Mouse (Mus musculus) midbrain, embryonic 11.5 days (tissue): Measurements from ENCODE around the gene Cd300lf. TPM values are rescaled to one million over a fixed set of nuclear protein-coding genes. Genes with fewer than 3 reads are reported as not detected.
A peak's percentile ranks its signal among the peaks of the same experiment; 100 is the strongest.

Source experiments
- ATAC-seq: fragments of 200-750 bp; cut with Nextera tagmentation; 2 replicates; pipeline ENCODE4 v1.8.0; 2017; ENCODE audit warnings: moderate TSS enrichment, moderate library complexity; ENCODE audit not compliant: low FRiP score
- DNase-seq: peaks from one replicate; pipeline ENCODE4 v3.0.0; 2015; ENCODE audit warnings: low spot score; ENCODE audit errors: missing footprints
- H3K27ac ChIP-seq: fragments of 300-500 bp; sonication (generic); 2 replicates; pipeline ENCODE4 v1.5.1; 2014; ENCODE audit warnings: low read depth, low read length
- H3K27me3 ChIP-seq: fragments of 300-500 bp; sonication (generic); 2 replicates; pipeline ENCODE4 v1.6.1; 2014; ENCODE audit warnings: mild to moderate bottlenecking, low read length, moderate library complexity, mixed read lengths; ENCODE audit not compliant: control insufficient read depth, insufficient read depth
- H3K36me3 ChIP-seq: fragments of 300-500 bp; sonication (generic); 2 replicates; pipeline ENCODE4 v1.6.1; 2014; ENCODE audit warnings: mild to moderate bottlenecking, low read length, moderate library complexity, mixed read lengths; ENCODE audit not compliant: control insufficient read depth, insufficient read depth
- H3K4me1 ChIP-seq: fragments of 300-500 bp; sonication (generic); 2 replicates; pipeline ENCODE4 v1.6.1; 2014; ENCODE audit warnings: low read length; ENCODE audit not compliant: control insufficient read depth, insufficient read depth
- H3K4me2 ChIP-seq: fragments of 300-500 bp; sonication (generic); 2 replicates; pipeline ENCODE4 v1.6.1; 2014; ENCODE audit warnings: mild to moderate bottlenecking, moderate library complexity
- H3K4me3 ChIP-seq: fragments of 300-500 bp; sonication (generic); 2 replicates; pipeline ENCODE4 v1.5.1; 2014; ENCODE audit warnings: low read depth, low read length
- H3K9ac ChIP-seq: fragments of 300-500 bp; sonication (generic); 2 replicates; pipeline ENCODE4 v1.6.1; 2014; ENCODE audit warnings: low read length
- H3K9me3 ChIP-seq: fragments of 300-500 bp; sonication (generic); 2 replicates; pipeline ENCODE4 v1.6.1; 2016; ENCODE audit warnings: low read length; ENCODE audit not compliant: control insufficient read depth
- WGBS: fragments of 180-500 bp; shearing (Covaris S2); extraction: QIAGEN DNeasy Blood & Tissue Kit; methylation state at CpG from one replicate; pipeline ENCODE4 v1.1.7; 2014; 5-methylcytosine and 5-hydroxymethylcytosine counted together
- polyA plus RNA-seq: library from polyadenylated mRNA; unstranded; fragments of >200 nt; fragmentation: Nextera tagmentation; extraction: Ambion mirVana; gene quantifications from 2 replicates; pipeline ENCODE4 v1.2.1, GENCODE M21; 2014

The Cd300lf gene
- polyA plus RNA-seq, 1 experiment from 2014 or later = not detected

DNA sequence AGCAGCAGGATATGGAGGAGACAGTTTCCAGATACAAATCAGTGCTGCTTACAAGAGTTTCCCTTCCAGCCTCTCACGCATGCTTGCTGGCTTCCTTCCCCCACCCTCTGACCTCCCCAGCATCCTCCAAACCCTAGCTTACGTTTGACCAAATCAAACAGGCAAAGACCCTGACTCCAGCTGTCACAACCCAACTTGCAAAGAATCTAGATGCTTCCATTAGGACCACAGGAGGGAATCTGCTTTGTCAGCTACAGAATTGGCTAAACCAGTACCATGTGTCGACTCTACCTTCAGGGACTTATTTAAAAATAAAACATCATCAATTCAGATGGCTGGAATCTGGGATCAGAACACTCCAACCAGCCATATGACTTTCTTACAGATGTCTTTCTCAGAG lies 21.6 kb downstream of the Cd300lf start:
- peak; percentile 78 for DNase-seq
- H3K4me2 ChIP-seq = no peak overlapping the region

DNA sequence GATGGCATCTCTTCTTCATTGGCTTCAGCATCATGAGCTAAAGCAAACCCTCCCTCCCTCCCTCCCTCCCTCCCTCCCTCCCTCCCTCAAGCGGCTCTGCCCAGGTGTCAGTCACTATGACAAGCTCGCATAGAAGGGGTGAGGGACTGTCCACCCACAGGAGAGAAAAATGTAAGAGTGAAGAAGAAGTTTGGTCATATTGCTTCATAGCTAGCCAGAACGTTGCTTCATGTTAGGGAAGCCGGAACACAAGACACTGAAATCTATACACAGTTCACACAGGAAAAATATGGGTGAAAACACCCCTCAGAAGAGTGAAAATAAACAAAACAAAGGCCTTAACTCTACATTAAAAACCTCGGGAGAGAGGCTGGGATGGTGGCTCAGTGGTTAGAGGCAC lies 23.5 kb downstream of the Cd300lf start:
- 90% methylated on average over 4 of the region's 5 CpGs for whole genome bisulfite sequencing

More for the DNA sequence above, 21.6 kb downstream of the Cd300lf start:
- ATAC-seq = no peak
- Histone ChIP-seq H3K4me3 (no peak overlapping the region), H3K27me3 (no peaks in the 10 kb centered on the region), H3K4me1 (no peaks in the 10 kb centered on the region), H3K9me3 (no peaks in the 10 kb centered on the region), H3K36me3 (no peaks in the 10 kb centered on the region), H3K27ac (no peak overlapping the region), H3K9ac (no peak overlapping the region)
- WGBS = 66% methylated on average over 3 of the region's 3 CpGs

DNA sequence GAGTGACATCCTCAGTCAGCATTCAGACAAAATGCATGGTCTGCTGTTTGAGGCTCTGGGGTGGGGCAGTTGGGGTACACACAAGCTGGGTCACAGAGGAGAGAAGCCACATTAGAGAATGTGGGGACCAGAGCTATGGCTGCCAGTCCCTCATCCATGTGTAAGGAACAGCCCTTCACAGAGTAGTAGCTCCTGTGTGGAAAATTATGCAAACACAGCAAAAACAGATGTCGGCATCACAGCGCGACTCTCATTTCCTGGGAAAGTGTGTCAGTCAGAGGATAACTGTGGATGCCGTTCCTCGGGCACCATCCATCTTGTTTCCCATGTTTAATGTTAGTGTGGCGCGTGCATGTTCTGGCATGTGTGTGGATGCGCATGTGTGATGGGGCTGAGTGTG lies 25.6 kb downstream of the Cd300lf start:
- Histone ChIP-seq H3K4me3 (no peak overlapping the region), H3K36me3 (no peaks in the 10 kb centered on the region), H3K4me2 (no peak overlapping the region), H3K27me3 (no peaks in the 10 kb centered on the region), H3K4me1 (no peaks in the 10 kb centered on the region), H3K27ac (no peak overlapping the region), H3K9me3 (no peaks in the 10 kb centered on the region), H3K9ac (no peak overlapping the region)
- ATAC-seq = no peak
- WGBS = 94% methylated on average over 8 of the region's 8 CpGs
- DNase-seq = peak; percentile 21

More for the DNA sequence above, 23.5 kb downstream of the Cd300lf start:
- Histone ChIP-seq H3K27ac (no peak overlapping the region), H3K36me3 (no peaks in the 10 kb centered on the region), H3K4me2 (no peak overlapping the region), H3K27me3 (no peaks in the 10 kb centered on the region), H3K9ac (no peak overlapping the region), H3K4me3 (no peak overlapping the region), H3K4me1 (no peaks in the 10 kb centered on the region), H3K9me3 (no peaks in the 10 kb centered on the region)
- DNase-seq (no peak), ATAC-seq (no peak)

DNA sequence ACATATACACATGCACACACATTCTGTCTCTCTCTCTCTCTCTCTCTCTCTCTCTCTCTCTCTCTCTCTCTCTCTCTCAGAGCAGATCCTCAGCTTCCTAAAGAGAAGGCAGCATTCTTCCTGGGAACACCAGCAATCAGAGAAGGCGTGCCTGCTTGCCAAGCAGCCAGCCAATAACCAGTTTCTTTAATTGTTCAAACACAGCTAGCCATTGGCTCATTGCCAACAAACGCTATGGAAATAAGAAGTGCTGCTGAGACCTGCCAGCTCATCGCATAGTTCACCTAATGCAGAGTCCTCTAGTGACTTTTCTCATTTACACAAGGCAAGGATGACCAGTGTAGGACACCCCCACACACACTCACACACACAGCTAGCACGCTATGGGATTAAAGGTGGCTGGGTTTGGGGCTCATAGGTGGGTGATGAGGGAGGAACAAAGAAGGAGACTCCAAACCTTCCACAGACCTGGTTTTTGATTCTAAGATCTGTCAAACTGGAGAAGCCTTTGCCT lies 26.3 kb downstream of the Cd300lf start:
- Histone ChIP-seq H3K4me2 (no peak overlapping the region), H3K4me1 (no peaks in the 10 kb centered on the region), H3K9me3 (no peaks in the 10 kb centered on the region), H3K4me3 (no peak overlapping the region), H3K27ac (no peak overlapping the region), H3K9ac (no peak overlapping the region), H3K36me3 (no peaks in the 10 kb centered on the region), H3K27me3 (no peaks in the 10 kb centered on the region)
- WGBS = 64% methylated on average over 4 of the region's 4 CpGs
- ATAC-seq = no peak
- peak; percentile 81 for DNase-seq

DNA sequence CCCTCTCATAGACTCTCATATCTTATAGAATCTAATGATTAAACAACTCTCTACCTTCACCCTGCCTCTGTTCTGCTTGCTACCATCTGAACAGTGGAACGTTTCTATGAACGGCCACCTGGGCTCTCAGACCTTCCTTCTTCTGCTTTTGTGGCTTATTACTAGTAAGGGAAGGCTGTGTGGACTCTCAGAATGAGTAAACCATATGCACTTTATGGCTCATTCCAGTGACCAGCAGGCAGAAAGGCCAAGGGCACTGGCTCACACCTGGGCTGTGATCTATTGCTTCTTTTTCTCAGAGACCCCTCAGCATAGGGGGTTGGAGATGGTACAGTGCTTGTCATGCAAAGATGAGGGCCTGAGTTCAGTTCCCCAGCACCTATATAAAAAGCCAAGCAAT lies 27.2 kb downstream of the Cd300lf start:
- Histone ChIP-seq H3K4me1 (no peaks in the 10 kb centered on the region), H3K27ac (no peak overlapping the region), H3K4me3 (no peak overlapping the region), H3K9ac (no peak overlapping the region), H3K27me3 (no peaks in the 10 kb centered on the region), H3K36me3 (no peaks in the 10 kb centered on the region), H3K9me3 (no peaks in the 10 kb centered on the region), H3K4me2 (no peak overlapping the region)
- ATAC-seq (no peak), DNase-seq (no peak)
- WGBS = 89% methylated on average over 2 of the region's 2 CpGs

DNA sequence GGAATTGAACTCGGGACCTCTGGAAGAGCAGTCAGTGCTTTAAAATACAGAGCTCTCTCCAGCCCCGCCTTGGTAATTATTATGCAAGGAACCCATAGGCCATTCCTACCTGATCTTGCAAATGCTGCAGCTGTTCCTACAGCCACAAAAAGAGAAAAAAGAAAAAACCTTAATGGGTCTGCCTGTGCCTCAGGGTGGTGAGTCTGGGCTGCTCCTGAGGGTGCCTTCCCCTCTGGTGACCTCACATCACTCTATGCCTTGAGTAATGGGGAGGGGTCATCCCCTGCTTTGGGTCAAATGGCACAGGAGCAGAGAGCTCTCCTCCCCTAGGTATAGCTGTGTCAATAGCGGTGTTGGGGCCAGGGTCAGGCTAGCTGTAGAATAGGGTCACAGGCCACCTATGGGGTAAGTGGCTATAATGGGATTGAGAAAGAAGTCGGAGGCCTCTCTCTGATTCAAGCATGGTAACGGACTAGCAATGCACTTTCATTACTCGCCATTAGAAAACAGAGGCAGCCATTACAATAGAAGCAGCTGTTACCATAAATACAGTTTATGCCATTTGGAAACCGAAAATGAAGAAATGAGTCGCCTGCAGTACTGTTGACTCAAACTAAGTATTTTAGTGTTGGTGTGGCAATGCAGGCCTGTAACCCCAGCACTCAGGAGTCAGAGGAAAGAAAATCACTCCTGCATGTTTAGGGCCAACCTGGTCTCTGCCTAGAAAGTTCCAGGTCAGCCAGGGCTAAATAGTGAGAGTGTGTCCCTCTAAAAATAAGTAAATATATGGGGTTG lies 28.8 kb downstream of the Cd300lf start:
- Histone ChIP-seq H3K4me1 (no peaks in the 10 kb centered on the region), H3K27me3 (no peaks in the 10 kb centered on the region), H3K4me2 (no peak overlapping the region), H3K27ac (no peak overlapping the region), H3K9me3 (no peaks in the 10 kb centered on the region), H3K9ac (no peak overlapping the region), H3K36me3 (no peaks in the 10 kb centered on the region), H3K4me3 (no peak overlapping the region)
- WGBS = 66% methylated on average over 8 of the region's 8 CpGs
- DNase-seq (no peak), ATAC-seq (no peak)

DNA sequence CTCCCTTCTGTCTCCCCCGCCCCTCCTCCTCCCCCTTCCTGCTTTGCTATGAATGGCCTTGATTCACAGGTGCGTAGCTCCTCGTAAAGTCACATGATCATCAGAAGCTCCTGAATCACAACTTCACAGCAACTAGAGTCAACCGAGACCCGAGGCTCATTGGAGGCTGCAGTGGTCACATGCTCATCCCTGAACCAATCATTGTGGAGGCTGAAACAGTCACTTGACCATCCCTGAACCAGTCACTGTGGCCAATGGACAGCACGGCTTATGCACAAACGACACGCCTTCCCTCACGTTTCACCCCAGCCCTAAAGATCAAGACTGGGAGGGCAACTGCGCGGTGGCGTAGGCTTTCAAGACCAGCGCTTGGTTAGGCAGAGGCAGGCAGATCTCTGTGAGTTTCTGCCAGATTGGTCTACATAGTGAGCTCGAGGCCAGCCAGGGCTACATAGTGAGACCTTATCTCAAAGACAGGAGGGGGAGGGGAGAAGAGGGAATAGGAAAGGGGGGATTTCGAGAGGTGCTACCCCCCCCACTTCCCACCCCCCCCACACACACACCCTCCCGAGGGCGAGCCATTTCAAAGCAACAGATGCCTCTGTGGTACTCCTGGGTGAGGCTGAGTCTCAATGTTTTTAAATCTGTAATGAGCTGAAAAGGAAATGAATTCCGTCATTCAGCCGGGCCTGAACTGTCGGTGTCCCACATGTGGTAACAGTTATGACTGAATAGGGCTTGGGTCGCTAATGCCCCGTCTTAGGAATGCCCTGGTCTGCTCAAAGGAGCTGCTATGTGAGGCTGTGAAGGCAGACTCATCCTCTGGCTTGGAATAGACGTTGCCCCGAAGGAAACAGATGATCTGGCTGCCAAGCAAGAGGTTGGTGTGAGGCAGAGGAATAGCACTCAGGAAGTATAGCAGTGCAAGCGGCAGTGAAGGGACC lies 30.1 kb downstream of the Cd300lf start:
- Histone ChIP-seq H3K36me3 (no peaks in the 10 kb centered on the region), H3K27ac (no peak overlapping the region)

DNA sequence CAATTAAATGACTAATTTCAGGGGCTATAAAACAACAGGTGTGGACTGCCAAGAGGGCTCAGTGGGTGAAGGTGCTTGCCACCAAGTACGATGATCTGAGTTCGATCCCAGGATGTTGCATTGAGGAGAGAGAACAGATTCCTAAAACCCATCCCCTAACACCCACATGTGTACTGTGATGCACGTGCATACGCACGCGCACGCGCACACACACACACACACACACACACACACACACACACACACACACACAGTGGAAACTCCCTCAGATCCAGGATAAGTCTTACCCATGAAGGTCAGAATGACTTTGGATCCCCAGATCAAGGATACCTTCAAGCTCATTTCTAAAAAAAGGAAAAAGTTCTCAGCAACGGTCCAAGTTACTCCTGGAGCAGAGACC lies 31.7 kb downstream of the Cd300lf start:
- 97% methylated on average over 9 of the region's 9 CpGs for WGBS
- no peak overlapping the region for H3K4me2 ChIP-seq
- H3K4me3 ChIP-seq = no peak overlapping the region
- H3K27me3 ChIP-seq = no peaks in the 10 kb centered on the region
- DNase-seq = no peak
- ATAC-seq = no peak
- H3K4me1 ChIP-seq = no peaks in the 10 kb centered on the region
- H3K27ac ChIP-seq = no peak overlapping the region
- H3K9me3 ChIP-seq = no peaks in the 10 kb centered on the region
- no peak overlapping the region for H3K9ac ChIP-seq
- H3K36me3 ChIP-seq = no peaks in the 10 kb centered on the region

More for the DNA sequence above, 30.1 kb downstream of the Cd300lf start:
- Histone ChIP-seq H3K9ac (no peak overlapping the region), H3K9me3 (no peaks in the 10 kb centered on the region), H3K4me2 (no peak overlapping the region), H3K4me3 (no peak overlapping the region), H3K27me3 (no peaks in the 10 kb centered on the region), H3K4me1 (no peaks in the 10 kb centered on the region)
- no peak for ATAC-seq
- 89% methylated on average over 25 of the region's 25 CpGs for WGBS
- DNase-seq = no peak

DNA sequence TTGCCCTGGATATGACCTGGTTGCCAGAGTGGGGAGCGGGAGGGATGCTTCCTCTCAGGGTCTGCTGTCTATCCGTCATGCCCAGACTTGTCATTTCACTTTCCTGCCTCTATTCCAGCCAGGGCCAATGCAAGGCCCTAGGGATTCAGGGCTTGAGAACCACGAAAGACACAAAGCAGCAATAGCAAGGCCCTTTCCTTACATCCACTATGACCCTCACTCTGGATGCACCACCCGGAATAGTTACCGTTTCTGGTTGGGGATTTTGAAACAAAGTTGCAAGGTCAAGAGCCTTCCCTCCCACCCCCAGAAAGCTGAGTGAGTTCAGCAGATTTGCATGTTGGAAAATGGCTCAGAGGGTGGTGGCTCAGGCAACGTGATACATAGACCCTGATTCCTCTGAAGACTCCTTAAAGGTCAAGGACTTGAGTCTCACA lies 32.2 kb downstream of the Cd300lf start:
- Histone ChIP-seq H3K27me3 (no peaks in the 10 kb centered on the region), H3K9ac (no peak overlapping the region), H3K4me3 (no peak overlapping the region), H3K4me1 (no peaks in the 10 kb centered on the region), H3K4me2 (no peak overlapping the region), H3K9me3 (no peaks in the 10 kb centered on the region), H3K27ac (no peak overlapping the region), H3K36me3 (no peaks in the 10 kb centered on the region)
- peak; percentile 56 for DNase-seq
- no peak for ATAC-seq
- WGBS = 71% methylated on average over 6 of the region's 6 CpGs
